Mouse (Mus musculus): ENCODE data around the gene Polk.

Polk gene

DNA sequence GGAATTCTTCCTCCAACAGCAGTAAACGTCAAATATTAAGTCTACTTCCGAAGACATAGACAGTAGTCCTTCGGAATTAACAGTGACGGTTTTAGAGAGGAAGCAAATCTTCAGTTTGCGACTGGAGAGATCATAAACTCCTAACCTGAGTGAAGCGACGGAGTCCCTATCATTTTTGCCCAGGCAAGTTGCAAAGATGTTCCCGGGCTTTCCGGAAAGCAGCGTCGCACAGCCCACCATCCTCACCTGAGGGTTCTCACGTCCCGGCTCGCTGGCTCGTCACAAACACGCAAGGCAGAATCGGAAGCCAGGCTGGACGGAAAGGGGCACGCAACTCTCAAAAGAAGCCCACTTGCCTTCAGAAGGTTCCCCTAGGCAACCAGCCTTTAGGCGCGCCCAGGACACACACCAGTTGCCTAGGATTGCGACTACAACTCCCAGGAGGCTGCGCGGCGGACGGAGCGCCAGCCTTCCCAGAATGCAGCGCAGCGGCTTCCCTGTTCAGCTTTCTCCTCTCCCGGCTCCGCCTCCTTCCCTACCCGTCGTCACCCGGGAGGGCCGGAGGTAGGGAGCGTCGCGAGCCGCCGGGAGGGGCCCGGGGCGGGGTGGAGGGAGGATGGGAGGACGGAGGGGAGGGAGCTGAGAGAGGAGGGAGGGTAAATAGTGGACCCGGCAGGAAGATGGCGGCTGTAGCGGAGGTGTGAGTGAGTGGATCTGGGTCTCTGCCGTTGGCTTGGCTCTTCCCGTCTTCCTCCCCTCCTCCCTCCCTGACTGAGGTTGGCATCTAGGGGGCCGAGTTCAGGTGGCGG lies at the start of gene Polk, which contains the start of gene Col4a3bp:
TSS of gene Polk (minus strand) at position 499 of the 809 bp plus-strand sequence.
TSS of gene Col4a3bp (plus strand) at position 538 of the 809 bp plus-strand sequence.
- DNase-seq (ENCODE audit: low spot score in 2 of 2) = peak; percentile 97 to 98

DNA sequence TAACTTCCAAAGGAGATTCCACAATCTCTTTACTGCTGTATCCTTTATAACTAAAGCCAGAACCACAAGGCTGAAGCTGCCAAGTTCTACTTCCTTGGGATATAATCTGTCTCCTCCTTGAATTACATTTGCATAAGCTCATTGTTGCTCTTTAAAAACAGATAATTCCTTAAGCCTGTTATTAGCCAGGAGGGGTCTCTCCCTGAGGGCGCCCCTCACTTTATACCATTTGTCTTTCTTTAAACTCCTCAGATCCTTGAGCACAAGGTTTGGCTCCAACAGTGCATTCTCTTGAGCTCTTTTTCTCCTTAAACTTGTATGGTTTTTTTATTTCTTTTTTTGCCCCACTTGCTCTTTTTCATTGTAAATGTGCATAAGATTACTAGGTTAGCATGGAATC lies 46.3 kb upstream of the Polk start:
- no peak for DNase-seq (ENCODE audit: low spot score in 2 of 2)

GRCm38 (mm10) chr13:96586540-96586939 lies 44.2 kb upstream of the Polk start:
- no peak for DNase-seq (ENCODE audit: low spot score in 2 of 2)

DNA sequence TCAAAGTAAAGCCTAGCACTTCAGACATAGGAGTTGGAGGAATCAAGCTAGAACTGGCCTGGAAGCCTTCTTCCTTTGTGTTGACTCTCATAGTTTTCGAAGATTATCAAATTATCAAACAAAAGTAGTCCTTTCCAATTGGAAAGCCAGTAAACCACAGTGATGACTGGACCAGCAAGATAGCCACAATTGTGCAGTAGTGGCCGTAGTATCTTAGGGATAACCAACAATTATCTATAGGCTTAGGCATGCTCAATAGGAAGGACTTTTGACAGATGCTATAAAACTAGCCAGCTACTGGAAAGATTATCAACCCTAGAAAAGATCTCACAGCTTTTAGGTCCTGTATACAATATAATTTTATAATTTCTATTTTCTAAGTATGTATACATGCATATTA lies 41.8 kb upstream of the Polk start:
- DNase-seq (ENCODE audit: low spot score in 2 of 2) = no peak

GRCm38 (mm10) chr13:96579979-96580378 lies 37.6 kb upstream of the Polk start:
- no peak for DNase-seq (ENCODE audit: low spot score in 2 of 2)

- DNase-seq (ENCODE audit: low spot score in 2 of 2) = no peak
Measured at GRCm38 (mm10) chr13:96579104-96579503, 36.7 kb upstream of the Polk start.

GRCm38 (mm10) chr13:96574170-96574569 lies 31.8 kb upstream of the Polk start:
- no peak for DNase-seq (ENCODE audit: low spot score in 2 of 2)

- no peak for DNase-seq (ENCODE audit: low spot score in 2 of 2)
Measured at GRCm38 (mm10) chr13:96571016-96571361, 28.6 kb upstream of the Polk start.

GRCm38 (mm10) chr13:96570313-96571015 lies 28.1 kb upstream of the Polk start:
- no peak for DNase-seq (ENCODE audit: low spot score in 2 of 2)

DNA sequence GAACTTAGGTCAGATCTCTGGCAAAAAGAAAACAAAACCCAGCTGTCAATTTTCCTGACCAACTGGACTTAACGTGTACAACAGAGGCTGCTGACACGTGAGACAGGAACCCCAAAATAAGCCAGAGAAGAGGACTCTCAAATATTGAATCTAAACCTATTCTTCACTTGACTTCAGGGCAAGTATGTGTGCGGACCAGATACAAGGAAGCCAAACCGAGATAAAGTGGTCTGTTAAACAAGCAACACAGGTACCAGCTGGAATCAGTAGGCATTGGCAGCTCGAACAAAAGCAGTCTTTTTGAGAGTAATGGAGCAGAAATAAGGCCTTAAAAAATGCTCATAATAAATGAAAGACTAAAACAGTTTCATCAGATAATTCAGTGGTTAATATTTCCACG lies 25.6 kb upstream of the Polk start:
- no peak for DNase-seq (ENCODE audit: low spot score in 2 of 2)

GRCm38 (mm10) chr13:96555099-96555498 lies 12.7 kb upstream of the Polk start:
- DNase-seq (ENCODE audit: low spot score in 2 of 2) = no peak

- no peak for DNase-seq (ENCODE audit: low spot score in 2 of 2)
Measured at GRCm38 (mm10) chr13:96547941-96548340, 5.6 kb upstream of the Polk start.

- DNase-seq (ENCODE audit: low spot score in 2 of 2) = no peak
Measured at GRCm38 (mm10) chr13:96547250-96547649, 4.9 kb upstream of the Polk start.

DNA sequence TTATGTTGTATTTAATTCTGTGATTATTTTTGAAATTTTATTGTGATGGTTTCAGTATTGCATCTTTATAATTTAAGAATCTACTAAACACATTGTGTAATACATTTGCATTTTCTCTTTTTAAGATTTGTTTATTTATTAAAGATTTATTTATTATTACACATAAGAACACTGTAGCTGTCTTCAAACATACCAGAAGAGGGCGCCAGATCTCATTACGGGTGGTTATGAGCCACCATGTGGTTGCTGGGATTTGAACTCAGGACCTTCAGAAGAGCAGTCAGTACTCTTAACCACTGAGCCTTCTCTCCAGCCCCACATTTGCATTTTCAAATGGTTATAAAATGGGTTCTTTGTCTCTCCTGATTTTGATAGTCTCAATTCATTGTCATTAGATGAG lies 2.1 kb upstream of the Polk start:
- no peak for DNase-seq (ENCODE audit: low spot score in 2 of 2)

DNA sequence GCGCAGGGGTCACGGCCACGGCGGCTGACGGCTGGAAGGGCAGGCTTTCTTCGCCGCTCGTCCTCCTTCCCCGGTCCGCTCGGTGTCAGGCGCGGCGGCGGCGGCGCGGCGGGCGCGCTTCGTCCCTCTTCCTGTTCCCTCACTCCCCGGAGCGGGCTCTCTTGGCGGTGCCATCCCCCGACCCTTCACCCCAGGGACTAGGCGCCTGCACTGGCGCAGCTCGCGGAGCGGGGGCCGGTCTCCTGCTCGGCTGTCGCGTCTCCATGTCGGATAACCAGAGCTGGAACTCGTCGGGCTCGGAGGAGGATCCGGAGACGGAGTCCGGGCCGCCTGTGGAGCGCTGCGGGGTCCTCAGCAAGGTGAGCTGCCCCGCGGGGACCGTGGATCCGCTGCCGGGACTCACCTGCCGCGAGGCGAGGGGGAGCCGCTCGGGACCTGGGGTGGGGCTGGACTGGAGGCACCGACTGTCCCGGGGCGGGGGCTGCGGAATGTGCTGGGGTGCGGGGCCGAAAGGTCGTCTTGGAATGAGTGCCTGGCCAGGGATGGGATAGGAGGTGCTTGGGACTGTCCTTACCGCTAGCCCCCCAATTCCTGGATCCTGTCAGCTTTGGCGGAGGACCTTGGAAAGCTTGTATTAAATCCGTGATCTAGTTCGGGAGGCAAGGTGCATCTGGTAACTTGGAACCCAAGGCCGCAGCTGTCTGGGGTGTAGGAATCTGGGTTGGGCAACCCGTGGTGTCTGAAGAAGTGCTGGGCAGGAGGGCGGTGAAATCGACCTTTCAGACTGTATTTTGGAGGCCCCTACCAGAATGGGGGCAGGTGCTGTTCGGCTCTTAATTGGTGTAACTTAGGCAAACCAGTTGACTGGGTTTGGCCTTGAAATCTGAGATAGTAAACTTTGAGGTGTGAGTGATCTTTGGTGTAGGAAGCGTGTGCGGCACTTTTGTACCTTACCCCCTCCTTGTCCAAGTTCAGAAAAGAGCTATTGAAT lies 817 bp upstream of the Polk start:
- DNase-seq (ENCODE audit: low spot score in 2 of 2) = peak; percentile 11 to 40

DNA sequence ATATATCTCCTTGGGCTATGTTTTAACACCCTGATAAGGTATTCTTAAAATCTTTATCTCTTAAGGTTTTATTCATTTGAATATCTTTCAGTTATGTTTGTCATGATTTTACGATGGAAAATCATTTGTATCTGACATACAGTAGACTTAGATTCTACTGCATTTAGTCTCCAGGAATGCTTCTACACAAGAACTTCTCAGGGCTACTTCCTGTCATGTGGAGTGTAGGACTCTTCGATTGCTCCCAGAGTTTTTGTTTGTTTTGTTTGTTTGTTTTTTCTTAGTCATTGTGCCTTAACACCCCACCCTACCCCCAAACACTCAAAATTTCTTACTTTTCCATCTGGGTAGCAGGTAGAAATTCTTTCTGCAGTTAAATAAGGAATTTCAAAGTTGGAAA lies 998 bp downstream of the Polk start:
- DNase-seq (ENCODE audit: low spot score in 2 of 2) = no peak

- no peak for DNase-seq (ENCODE audit: low spot score in 2 of 2)
Measured at GRCm38 (mm10) chr13:96538103-96538502, 4.3 kb downstream of the Polk start.

DNA sequence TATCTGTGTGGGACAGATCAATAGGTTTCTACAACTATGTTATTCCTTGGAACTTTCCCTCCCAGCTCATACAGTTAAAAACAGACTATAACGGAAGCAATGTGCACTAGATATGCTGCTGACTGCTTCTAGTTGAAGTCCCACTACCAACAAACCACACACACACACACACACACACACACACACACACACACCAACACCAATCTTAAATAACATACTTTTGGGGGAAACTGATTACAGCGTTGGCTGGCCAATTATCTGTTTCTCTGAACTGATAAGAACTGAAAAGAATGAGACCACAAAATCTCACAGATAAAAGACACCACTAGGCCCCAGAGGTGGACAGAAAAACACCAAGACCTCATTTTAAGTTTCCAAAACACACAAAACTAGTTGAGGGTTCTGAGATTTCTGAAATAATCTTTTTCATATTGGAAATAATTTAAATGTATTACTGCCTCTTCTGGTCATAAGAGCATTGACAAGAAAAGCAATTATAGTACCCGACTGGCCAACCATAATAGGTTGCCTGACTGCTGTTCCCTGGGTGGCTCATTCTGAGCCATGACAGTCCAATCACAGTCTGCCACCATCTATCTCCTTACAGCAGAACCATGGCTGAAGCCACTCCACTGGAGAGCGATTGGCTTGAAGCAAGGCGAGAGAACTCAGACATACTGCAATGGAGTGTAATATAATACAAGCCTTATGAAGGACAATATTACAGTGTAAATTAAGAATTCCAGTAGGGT lies 5.4 kb downstream of the Polk start:
- no peak for DNase-seq (ENCODE audit: low spot score in 2 of 2)

- no peak for DNase-seq (ENCODE audit: low spot score in 2 of 2)
Measured at GRCm38 (mm10) chr13:96533742-96534141, 8.6 kb downstream of the Polk start.

GRCm38 (mm10) chr13:96532176-96532575 lies 10.2 kb downstream of the Polk start:
- no peak for DNase-seq (ENCODE audit: low spot score in 2 of 2)

DNA sequence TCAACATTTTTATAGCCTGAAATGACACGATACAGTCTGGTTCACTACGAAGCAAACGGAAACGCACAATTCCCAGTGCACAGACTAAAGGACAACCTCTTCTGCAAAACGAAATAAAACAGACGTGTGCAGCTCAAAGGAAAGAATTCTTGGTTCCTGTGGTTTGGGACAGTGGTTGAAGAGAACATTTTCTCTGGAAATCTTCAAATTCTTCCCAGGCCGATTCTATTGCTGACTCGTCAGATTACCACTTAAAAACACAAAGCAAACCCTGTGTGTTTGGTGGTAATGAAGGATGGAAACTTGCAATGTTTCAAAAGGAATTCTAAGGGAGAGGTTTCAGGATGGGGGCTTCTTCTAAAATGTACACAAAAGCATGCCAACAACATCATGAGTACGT lies 12.3 kb downstream of the Polk start:
- no peak for DNase-seq (ENCODE audit: low spot score in 2 of 2)

All from spleen, postnatal 36 days (tissue).